Mouse (Mus musculus): Measurements from ENCODE around the gene Atp5s. TPM values are rescaled to one million over a fixed set of nuclear protein-coding genes. Genes with fewer than 3 reads are reported as not detected.

Gene Atp5s
- polyA plus RNA-seq, 1 experiment from 2014 or later = 28.3 TPM

GRCm38 (mm10) chr12:69761603-69762002 is 36.9 kb downstream of the Atp5s start:
- Histone ChIP-seq H3K4me1 (peaks cover 35% of the 10 kb centered on the region), H3K36me3 (no peaks in the 10 kb centered on the region)
- ATAC-seq (ENCODE audit: insufficient number of reproducible peaks, low FRiP score, low TSS enrichment, low read depth) = no peak

DNA sequence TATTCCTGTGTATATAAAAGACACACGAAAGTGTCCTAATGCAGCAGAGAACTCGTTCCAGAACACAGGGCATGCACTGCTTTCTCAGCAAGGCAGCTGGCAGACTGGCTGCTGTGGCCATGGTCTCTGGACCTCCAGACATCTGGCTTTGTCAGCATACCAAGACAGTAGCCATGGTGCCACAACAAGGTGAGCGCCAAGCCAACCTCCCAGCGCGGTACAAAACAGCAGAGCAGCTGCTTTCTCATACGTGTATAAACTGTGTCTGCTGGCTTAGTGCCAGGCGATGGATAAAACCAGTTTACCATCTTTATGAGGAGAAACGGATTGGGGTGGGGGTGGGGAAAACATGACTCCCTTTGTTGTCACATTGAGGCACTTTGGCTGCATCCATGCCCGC is 40.8 kb downstream of the Atp5s start:
- 48% methylated on average over 9 of the region's 9 CpGs for WGBS
- Histone ChIP-seq H3K9ac (no peak overlapping the region), H3K4me3 (no peak overlapping the region), H3K27me3 (no peaks in the 10 kb centered on the region), H3K9me3 (no peaks in the 10 kb centered on the region), H3K4me1 (peaks cover 12% of the 10 kb centered on the region), H3K27ac (no peak overlapping the region), H3K36me3 (no peaks in the 10 kb centered on the region), H3K4me2 (no peak overlapping the region)
- no peak for ATAC-seq (ENCODE audit: insufficient number of reproducible peaks, low FRiP score, low TSS enrichment, low read depth)

More at GRCm38 (mm10) chr12:69761603-69762002, 36.9 kb downstream of the Atp5s start:
- H3K4me3 ChIP-seq = no peak overlapping the region
- H3K9me3 ChIP-seq = no peaks in the 10 kb centered on the region
- no peak overlapping the region for H3K4me2 ChIP-seq
- H3K9ac ChIP-seq = no peak overlapping the region
- WGBS = 75% methylated on average over 2 of the region's 2 CpGs
- H3K27me3 ChIP-seq = no peaks in the 10 kb centered on the region
- no peak overlapping the region for H3K27ac ChIP-seq

- H3K4me1 ChIP-seq = 0 out of 2 replicates have a peak, but pooled peaks cover 6% of the 10 kb centered on the region
- 83% methylated on average over 10 of the region's 10 CpGs for WGBS
- no peak overlapping the region for H3K4me3 ChIP-seq
- no peaks in the 10 kb centered on the region for H3K9me3 ChIP-seq
- ATAC-seq (ENCODE audit: insufficient number of reproducible peaks, low FRiP score, low TSS enrichment, low read depth) = no peak
- H3K36me3 ChIP-seq = no peaks in the 10 kb centered on the region
- no peak overlapping the region for H3K27ac ChIP-seq
- H3K4me2 ChIP-seq = no peak overlapping the region
- no peak overlapping the region for H3K9ac ChIP-seq
- H3K27me3 ChIP-seq = no peaks in the 10 kb centered on the region
Measured at GRCm38 (mm10) chr12:69766185-69766904, 41.6 kb downstream of the Atp5s start.

GRCm38 (mm10) chr12:69767476-69768258 is 42.9 kb downstream of the Atp5s start:
- no peak overlapping the region for H3K4me2 ChIP-seq
- no peaks in the 10 kb centered on the region for H3K36me3 ChIP-seq
- no peaks in the 10 kb centered on the region for H3K27me3 ChIP-seq
- H3K4me3 ChIP-seq = no peak overlapping the region
- WGBS = 43% methylated on average over 9 of the region's 9 CpGs
- ATAC-seq (ENCODE audit: insufficient number of reproducible peaks, low FRiP score, low TSS enrichment, low read depth) = no peak
- no peak overlapping the region for H3K9ac ChIP-seq
- 0 out of 2 replicates have a peak, but pooled peaks cover 6% of the 10 kb centered on the region for H3K4me1 ChIP-seq
- H3K27ac ChIP-seq = no peak overlapping the region
- no peaks in the 10 kb centered on the region for H3K9me3 ChIP-seq

DNA sequence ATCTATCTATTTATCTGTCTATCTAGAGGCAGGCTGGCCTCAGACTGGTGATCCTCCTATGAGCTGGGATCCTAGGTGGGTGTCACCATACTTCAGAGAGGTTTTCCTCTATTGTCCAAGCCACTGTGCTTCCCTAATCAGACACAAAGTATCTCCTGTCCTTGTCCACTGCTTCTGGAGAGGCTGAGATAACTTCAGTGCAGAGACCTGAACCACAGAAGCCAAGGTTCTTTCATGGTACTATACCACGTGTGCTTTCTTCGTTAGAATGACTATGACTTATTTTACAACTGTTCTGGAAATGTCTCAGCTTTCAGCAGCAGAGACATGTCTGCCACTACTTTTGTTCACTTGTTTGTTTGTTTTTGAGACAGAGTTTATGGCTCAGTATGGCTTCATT is 44.1 kb downstream of the Atp5s start:
- 57% methylated on average over 2 of the region's 2 CpGs for WGBS
- Histone ChIP-seq H3K9ac (no peak overlapping the region), H3K4me1 (0 out of 2 replicates have a peak, but pooled peaks cover 6% of the 10 kb centered on the region), H3K27ac (no peak overlapping the region), H3K27me3 (no peaks in the 10 kb centered on the region), H3K36me3 (no peaks in the 10 kb centered on the region), H3K9me3 (no peaks in the 10 kb centered on the region), H3K4me2 (no peak overlapping the region), H3K4me3 (no peak overlapping the region)
- ATAC-seq (ENCODE audit: insufficient number of reproducible peaks, low FRiP score, low TSS enrichment, low read depth) = no peak

- no peak for ATAC-seq (ENCODE audit: insufficient number of reproducible peaks, low FRiP score, low TSS enrichment, low read depth)
- 66% methylated on average over 11 of the region's 11 CpGs for WGBS
- H3K4me2 ChIP-seq = no peak overlapping the region
- no peaks in the 10 kb centered on the region for H3K27me3 ChIP-seq
- H3K9me3 ChIP-seq = no peaks in the 10 kb centered on the region
- no peaks in the 10 kb centered on the region for H3K36me3 ChIP-seq
- no peak overlapping the region for H3K9ac ChIP-seq
- peaks cover 7% of the 10 kb centered on the region; the same call in 1 of the 2 replicates for H3K4me1 ChIP-seq
- H3K27ac ChIP-seq = no peak overlapping the region
- H3K4me3 ChIP-seq = no peak overlapping the region
Measured at GRCm38 (mm10) chr12:69776607-69777340, 52.0 kb downstream of the Atp5s start.

GRCm38 (mm10) chr12:69777341-69777730 is 52.6 kb downstream of the Atp5s start:
- H3K9me3 ChIP-seq = no peaks in the 10 kb centered on the region
- no peaks in the 10 kb centered on the region for H3K27me3 ChIP-seq
- no peak overlapping the region for H3K4me3 ChIP-seq
- H3K9ac ChIP-seq = no peak overlapping the region
- WGBS = 82% methylated on average over 6 of the region's 6 CpGs
- 0 out of 2 replicates have a peak overlapping the region, but pooled peaks have one; percentile 22 for H3K27ac ChIP-seq
- H3K4me2 ChIP-seq = no peak overlapping the region
- peaks cover 7% of the 10 kb centered on the region; the same call in 1 of the 2 replicates for H3K4me1 ChIP-seq
- ATAC-seq (ENCODE audit: insufficient number of reproducible peaks, low FRiP score, low TSS enrichment, low read depth) = no peak
- H3K36me3 ChIP-seq = no peaks in the 10 kb centered on the region

GRCm38 (mm10) chr12:69777957-69778356 is 53.2 kb downstream of the Atp5s start:
- H3K4me1 ChIP-seq = peaks cover 7% of the 10 kb centered on the region; the same call in 1 of the 2 replicates
- no peak overlapping the region for H3K4me3 ChIP-seq
- no peak for ATAC-seq (ENCODE audit: insufficient number of reproducible peaks, low FRiP score, low TSS enrichment, low read depth)
- H3K9ac ChIP-seq = no peak overlapping the region
- WGBS = 48% methylated on average over 2 of the region's 2 CpGs
- H3K9me3 ChIP-seq = no peaks in the 10 kb centered on the region
- H3K27ac ChIP-seq = no peak overlapping the region
- no peaks in the 10 kb centered on the region for H3K27me3 ChIP-seq
- H3K36me3 ChIP-seq = no peaks in the 10 kb centered on the region
- H3K4me2 ChIP-seq = no peak overlapping the region

GRCm38 (mm10) chr12:69781480-69781879 is 56.7 kb downstream of the Atp5s start:
- H3K4me1 ChIP-seq = peaks cover 5% of the 10 kb centered on the region; the same call in 1 of the 2 replicates
- H3K4me2 ChIP-seq = no peak overlapping the region
- no peak overlapping the region for H3K4me3 ChIP-seq
- no peak overlapping the region for H3K27ac ChIP-seq
- no peaks in the 10 kb centered on the region for H3K9me3 ChIP-seq
- WGBS = 65% methylated on average over 8 of the region's 8 CpGs
- no peak for ATAC-seq (ENCODE audit: insufficient number of reproducible peaks, low FRiP score, low TSS enrichment, low read depth)
- no peaks in the 10 kb centered on the region for H3K36me3 ChIP-seq
- no peaks in the 10 kb centered on the region for H3K27me3 ChIP-seq
- no peak overlapping the region for H3K9ac ChIP-seq

DNA sequence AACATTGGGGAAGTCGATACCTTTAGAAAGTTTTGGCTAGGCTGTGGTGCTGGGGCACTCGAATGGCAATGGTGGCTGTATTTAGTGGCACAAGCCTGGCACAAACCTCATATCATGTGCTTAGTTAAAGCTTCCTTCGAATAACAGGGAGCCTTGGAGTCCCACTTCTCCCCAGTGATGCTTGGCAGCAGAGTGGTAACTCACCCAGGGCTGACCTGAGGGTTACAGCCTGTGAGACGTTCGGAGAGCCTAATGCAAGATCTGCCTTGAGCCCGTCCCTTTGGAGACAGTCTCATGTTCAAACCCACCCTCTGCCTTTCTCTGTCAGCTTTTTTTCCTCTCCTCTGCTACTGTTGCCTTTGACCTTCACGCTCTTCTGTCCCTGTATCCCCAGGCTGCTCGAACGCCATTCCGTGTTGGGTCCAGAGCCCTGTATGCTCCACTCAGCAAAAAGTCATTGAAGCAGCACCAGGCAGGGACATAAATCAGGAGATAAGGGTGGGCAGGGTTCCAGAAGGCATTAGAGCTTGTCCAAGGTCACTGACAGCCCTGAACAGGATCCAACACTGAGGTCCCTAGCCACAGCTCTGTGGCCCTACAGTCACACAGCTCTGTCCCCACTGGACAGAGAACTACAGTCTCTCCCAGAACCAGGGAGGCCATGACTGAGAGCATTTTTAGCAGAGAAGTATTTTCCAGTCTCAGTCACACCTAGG is 57.3 kb downstream of the Atp5s start:
- no peak overlapping the region for H3K4me2 ChIP-seq
- H3K36me3 ChIP-seq = no peaks in the 10 kb centered on the region
- H3K27ac ChIP-seq = no peak overlapping the region
- H3K4me1 ChIP-seq = no peaks in the 10 kb centered on the region
- no peak for ATAC-seq (ENCODE audit: insufficient number of reproducible peaks, low FRiP score, low TSS enrichment, low read depth)
- no peaks in the 10 kb centered on the region for H3K9me3 ChIP-seq
- no peak overlapping the region for H3K9ac ChIP-seq
- 78% methylated on average over 10 of the region's 10 CpGs for WGBS
- H3K27me3 ChIP-seq = no peaks in the 10 kb centered on the region
- no peak overlapping the region for H3K4me3 ChIP-seq

GRCm38 (mm10) chr12:69783247-69784025 is 58.7 kb downstream of the Atp5s start:
- WGBS = 65% methylated on average over 6 of the region's 6 CpGs
- Histone ChIP-seq H3K27me3 (0 out of 2 replicates have a peak, but pooled peaks cover 2% of the 10 kb centered on the region), H3K36me3 (no peaks in the 10 kb centered on the region), H3K4me2 (no peak overlapping the region), H3K4me1 (no peaks in the 10 kb centered on the region), H3K4me3 (no peak overlapping the region), H3K9me3 (no peaks in the 10 kb centered on the region), H3K27ac (no peak overlapping the region), H3K9ac (no peak overlapping the region)
- no peak for ATAC-seq (ENCODE audit: insufficient number of reproducible peaks, low FRiP score, low TSS enrichment, low read depth)
